Mouse (Mus musculus) adrenal gland, postnatal 14 days (tissue): ENCODE results near the gene Mapk11. TPM values are rescaled to one million over a fixed set of nuclear protein-coding genes. Genes with fewer than 3 reads are reported as not detected.

Experiments
- DNase-seq: peaks from one replicate; pipeline ENCODE4 v3.0.0; 2021; ENCODE audit warnings: mixed read lengths
- long read RNA-seq, 2 experiments: library from polyadenylated mRNA; stranded (forward); transcript quantifications; one replicate each; pipeline ENCODE4 v2.0.0; 2021
- total RNA-seq: library from RNA; stranded (reverse); gene quantifications from 2 replicates; pipeline ENCODE4 v1.2.3, GENCODE M21; 2021

Mapk11 gene
- total RNA-seq = 5.3 and 6.4 TPM in 2 replicates
- long read RNA-seq, experiment 1, transcript Mapk11-201 (12 exons, 2,461 nt) = major isoform, 5 of 8 reads
- long read RNA-seq, experiment 1, partial matches to known transcripts = 1 of 8 reads
- long read RNA-seq, experiment 1, other reads (novel, unspliced or antisense) = 2 of 8 reads
- long read RNA-seq, experiment 2, transcript Mapk11-201 (12 exons, 2,461 nt) = major isoform, 5 of 6 reads
- long read RNA-seq, experiment 2, partial matches to known transcripts = 0 of 6 reads
- long read RNA-seq, experiment 2, other reads (novel, unspliced or antisense) = 1 of 6 reads

DNA sequence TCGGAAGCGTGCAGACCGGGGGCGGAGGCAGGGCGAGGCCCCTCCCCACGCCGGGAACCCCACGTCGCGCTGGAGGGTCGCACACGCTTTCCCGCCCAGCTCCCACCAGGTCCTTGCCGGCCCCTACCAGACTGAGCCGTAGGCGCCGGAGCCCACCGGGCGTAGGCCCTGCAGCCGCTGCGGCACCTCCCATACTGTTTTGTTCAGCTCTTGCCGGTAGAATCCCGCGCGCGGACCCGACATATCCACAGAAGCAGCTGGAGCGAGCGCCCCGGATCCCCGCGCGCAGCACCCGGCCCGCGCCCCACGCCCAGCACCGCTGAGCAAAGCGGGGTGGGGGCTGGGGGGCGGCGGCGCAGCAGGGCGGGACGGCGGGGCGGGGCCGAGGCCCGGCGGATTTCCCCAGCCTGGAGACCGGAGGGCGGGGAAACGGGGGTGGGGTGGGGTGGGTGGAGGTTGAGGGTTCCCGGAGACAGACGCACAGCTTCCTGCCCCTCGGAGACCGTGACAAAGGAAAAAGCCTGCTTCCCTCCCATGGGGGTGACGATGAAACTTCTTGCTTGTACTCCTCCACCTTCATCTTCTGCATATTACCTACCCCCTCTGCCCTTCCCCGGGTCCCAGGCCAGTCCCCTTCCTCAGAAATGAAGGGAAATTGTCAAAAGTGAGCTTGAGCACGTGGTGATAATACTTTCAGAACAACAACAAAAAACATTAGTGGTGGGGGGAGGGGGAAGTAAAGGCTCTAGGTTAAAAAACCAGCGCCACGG lies at the start of gene Mapk11:
Gene Mapk11, minus strand, starts transcription at position 358 of the 770 bp plus-strand sequence.
- peak; percentile 49 for DNase-seq

DNA sequence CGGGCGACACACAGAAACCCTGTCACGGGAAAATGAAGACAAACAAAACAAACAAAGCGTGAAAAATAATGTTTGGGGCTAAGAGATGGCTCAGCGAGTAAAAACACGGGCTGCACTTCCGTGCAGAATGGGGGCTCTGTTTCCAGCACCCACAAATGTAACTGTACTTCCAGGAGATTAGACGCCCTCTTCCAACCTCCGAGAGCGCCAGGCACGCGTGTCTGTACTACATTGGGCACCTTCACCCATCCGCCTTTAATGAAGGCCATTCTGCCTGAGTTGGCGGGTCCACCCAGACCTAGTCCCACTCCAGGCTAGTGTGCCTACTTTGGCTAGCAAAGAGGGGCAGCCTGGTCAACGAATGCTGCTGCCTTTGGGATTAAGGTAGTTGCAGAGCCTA lies 47.6 kb upstream of the Mapk11 start:
- no peak for DNase-seq

DNA sequence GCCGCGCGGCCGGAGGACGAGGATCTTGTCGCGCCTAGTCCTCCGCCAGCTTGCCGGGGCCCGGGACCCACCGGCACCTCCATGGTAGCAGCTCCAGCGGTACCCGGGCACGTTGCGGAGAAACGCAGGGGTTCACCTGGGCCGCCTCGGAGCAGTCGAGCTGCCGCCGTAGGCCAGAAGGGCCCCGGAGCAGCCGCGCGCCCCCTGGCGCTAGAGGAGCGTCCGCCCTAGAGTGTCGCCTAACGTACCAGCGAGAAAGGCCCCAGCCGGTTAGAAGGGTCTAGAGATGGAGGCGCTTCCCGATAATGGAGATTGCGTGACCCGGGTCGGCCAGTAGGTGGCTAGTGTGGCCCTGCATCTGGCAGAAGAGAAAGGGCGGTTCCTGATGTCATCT lies 46.9 kb upstream of the Mapk11 start, which contains the start of gene Dennd6b:
Gene Dennd6b, minus strand, starts transcription at position 184 of the 394 bp plus-strand sequence.
- peak; percentile 98 for DNase-seq

DNA sequence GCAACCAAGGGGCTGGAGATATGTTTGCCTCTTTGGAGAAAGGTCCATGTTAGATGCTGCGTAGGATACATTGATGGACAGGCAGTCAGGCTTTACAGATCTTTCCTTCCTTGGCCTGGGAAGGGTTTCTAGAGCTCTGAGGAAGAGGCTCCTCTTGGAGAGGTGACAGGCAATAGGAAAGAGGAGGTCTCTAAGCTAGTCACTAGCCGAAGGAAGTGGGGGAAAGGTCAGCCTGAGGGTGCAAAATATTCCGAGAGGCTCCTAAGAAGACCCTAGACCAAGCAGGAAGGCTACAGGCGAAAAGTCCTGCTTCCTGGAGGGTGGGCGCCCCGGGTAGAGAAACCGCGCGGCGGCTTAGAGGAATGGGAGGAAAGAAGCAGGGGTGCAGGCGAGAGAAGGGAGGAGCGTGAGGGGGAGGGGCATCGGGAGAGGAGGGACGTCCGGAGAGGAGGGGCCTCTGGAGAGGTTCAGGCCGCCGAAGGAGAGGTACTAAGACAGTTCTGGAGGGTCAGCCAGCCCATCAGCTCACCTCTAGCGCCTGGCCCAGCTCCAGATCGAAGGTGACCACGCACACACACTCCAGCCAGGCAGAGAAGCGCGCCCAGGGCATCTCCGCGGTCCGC lies 46.4 kb upstream of the Mapk11 start:
- DNase-seq = peak; percentile 97

DNA sequence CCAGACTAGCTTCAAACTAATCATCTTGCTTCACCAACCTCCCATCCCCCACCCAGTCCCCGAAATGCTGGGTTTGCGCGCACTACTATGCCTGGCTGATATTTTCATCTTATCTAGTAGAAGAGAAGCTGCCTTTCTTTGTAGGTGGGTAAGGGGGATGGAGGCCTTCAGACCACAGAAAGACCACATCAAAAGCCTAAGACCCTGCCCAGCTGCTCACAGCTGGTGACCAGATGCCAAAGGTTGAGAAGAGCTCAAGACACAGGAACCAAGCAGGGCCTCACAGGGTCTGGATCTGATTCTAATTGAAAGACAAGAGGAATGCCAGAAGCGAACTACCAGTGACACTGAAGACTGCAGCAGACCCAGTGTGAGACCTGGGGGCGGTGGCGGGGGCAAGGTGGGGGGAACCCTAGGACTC lies 45.8 kb upstream of the Mapk11 start:
- DNase-seq = no peak

DNA sequence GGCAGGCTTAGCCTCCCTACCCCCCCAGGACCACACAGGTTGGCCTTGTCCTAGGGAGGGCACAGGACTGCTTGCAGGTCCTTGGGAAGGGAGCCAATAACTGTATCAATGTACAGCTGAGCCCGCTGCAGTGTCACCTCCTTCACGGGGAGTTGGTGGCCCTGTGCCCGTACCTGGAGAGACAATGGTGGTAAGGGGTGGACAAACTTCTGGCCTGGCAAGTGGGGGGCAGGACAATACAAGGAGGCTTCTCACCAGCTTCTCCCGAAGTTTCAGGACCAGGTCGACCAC lies 35.5 kb upstream of the Mapk11 start:
- peak; percentile 59 for DNase-seq

DNA sequence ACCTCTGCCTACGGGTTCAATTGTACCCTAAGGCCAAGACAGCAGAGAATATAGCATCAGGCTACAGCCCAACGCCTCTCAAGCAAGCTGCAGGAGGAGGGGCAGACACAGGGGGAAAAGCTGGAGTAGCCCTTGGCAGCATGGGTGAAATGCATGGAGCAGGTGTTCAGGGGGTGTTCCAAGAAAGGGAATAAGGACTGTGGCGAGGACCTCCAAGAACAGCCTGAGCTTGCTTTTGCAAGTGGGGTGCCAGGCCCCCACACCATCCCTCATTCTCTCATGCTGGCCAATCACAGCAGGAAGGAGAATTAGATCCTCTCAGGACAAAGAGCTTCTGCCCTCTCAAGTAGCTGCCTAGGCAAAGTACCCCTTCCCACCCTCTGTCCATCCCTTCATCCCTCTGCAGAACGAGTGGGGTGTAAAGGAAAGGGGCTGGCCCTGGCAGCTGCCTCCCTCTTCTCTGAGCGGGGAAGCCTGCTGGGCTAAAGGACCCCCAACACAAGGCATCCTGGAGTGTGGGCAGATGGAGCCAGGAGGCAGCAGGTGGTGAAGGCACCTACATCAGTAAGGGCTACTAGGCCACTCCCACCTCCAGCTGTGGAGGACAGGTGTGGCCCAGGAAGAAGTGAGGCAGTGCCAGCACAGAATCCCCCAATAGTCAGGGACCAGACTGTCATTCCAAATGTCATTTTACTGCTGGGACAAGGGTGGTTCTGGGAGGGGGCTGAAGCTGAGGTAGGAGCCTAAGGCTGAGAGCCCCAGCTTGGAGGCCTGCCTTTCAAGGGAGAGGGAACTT lies 34.9 kb upstream of the Mapk11 start:
- DNase-seq = no peak

DNA sequence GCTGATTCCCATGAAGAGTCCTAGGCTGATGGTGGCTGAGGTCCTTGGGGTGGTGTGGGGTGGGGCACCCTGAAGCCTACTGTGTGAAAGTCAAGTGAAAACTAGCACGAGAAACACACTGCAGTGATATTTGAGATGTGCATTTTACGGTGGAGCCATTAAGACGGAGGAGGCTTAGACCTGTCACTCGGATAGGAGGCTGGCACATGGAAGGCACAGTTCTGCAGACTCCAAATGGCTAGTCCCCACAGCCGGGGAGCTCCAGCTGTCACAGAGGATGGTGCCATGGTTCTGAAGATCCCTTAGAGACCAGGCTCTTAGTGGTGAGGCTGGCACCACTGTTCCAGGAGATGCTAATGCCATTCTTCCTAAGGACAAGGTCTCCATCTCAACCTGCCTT lies 33.4 kb upstream of the Mapk11 start:
- DNase-seq = no peak

DNA sequence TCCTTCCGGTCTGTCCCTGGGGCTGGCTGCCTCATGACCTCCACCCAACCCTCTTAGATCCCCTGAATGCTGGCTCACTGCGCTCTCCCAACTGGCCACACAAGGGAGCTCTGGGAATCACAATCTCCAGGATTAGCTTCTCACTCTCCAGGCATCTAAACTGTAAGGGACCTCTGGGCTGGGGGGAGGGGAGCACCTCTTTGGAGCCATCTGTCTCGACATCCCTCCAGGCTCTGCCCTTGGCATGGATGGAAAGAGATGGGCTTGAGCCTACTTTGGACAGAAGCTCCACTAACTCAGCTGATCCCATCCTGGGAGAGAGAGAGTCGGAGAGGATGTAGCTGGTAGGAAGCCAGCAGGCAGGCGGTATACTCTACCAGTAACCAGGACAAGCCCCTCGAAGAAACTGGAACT lies 32.9 kb upstream of the Mapk11 start:
- peak; percentile 64 for DNase-seq

DNA sequence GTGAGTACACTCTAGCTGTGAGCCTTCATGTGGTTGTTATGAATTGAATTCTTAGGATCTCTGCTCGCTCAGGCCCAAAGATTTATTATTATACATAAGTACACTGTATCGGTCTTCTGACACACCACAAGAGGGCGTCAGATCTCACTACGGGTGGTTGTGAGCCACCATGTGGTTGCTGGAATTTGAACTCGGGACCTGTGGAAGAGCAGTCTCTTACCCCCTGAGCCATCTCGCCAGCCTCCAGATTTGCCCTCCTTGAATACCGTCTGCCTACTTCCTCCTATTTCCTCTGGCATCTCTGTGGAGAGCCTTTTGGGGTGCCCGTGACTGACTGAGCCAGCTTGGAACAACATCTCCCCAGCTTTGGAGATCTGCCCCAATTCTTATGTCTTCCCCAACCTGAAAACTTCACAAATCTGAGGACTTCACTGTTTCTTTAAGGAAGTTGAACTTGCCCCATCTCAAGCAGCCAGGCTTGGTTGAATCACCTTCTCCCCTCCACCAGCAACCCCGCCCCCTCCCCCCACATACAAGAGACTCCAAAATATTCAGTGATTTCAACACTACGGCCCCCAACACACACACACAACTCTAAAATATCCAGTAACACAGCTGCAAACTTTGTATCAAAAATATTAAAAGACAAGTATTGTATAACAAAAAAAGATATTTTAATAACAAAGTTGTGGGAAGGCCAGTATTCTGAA lies 32.3 kb upstream of the Mapk11 start:
- no peak for DNase-seq

DNA sequence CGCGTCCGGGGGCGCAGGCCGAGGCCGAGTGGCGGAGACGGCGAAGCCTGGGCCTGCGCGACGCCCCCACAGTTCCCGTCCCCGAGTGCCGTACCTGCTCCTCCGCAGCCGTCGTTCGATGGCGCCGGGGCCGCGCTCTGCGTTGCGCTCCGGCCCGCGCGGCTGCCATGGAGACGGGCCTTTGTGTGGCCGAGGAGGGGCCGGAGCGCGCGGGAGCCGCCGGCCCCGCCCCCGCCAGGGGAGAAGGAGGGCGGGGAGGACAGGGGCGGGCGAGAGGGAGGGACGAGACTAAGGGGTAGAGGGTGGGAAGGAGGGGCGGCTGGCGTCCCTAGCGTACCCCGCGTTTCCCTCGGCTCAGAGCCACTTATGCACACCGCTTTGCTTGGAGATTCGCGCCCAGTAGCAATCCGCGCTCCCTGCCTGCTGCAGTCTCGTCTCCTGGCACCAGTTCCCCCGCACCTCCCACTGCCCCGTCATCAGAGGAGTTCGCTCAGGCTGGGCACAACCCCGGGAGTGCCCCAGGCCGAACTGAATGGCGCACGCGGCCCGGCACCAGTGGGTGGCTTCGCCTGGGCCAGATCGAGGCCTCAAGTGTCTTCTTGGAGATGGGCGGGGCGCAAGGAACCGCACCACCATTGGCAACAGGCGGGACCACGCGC lies 31.3 kb upstream of the Mapk11 start, which contains the start of gene Plxnb2:
Gene Plxnb2, minus strand, starts transcription at position 218 of the 659 bp plus-strand sequence.
- DNase-seq = peak; percentile 90

DNA sequence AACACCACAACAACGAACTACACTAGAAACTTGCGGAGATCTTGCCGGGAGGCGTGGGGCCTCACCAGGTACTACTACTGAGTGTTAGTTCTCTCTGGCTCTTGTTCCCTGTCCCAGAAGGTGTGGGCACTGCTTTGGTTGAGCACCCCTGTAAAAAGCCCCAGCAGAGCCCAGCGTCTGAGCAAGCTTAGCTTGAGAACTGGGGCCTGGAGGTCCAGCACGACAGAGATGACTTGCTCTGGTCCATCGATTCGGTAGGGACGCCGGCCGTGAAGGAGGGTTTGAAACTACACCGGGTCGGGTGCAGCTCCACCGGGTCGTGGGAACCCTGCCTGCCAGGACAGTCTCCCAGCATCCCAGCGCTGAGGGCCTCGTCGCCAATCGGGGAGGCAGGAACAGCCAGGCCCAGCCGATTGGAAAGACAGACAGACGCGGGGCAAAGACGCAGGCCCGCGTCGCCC lies 30.7 kb upstream of the Mapk11 start:
- DNase-seq = peak; percentile 63

DNA sequence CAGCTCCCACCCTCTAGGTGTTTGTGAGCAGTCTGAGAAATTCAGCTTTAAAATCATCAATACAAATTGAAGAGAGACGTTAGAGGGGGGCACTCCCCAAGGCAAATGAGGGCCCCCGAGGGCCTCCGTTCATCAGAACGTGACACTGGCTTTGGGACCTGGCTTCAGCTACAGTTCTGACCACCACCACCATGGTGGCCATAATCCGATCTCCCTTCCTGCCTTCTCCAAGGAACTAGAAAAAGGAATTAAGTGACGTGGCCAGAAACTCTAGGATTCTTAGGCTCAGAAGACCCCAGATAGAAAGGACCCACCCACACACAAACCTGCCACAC lies 30.2 kb upstream of the Mapk11 start:
- DNase-seq = no peak

DNA sequence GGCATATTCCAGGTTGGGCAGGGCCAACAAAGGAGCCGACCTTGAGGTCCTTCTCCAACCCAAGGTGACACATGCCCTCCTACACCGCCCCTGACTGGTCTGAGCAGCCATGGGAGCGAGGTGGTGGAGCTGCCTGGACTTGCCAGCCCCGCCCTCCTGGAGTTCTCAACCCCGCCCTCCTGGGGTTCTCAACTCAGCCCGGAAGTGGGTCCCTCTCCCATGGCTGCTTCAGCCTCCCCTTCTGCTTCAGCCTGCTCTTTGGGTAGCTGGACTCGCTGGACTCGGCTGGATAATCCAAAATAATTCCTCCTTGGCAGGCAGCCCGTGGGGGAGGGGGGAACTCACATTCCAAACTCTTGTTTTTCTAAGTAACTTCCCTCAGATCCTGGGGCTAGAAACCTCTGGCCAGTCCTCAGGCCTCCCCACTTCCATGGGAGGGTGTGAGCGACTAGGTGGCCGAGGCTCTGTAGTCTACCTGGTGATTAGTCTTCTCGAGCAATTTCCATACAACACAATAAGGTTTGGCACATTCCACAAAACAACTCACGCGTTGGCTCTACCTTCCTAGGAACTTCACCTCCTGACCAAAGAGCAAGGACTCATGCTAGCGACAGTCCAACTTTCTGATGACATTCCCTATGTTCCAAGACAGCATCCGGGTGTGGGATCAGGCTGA lies 29.7 kb upstream of the Mapk11 start:
- DNase-seq = peak; percentile 92

DNA sequence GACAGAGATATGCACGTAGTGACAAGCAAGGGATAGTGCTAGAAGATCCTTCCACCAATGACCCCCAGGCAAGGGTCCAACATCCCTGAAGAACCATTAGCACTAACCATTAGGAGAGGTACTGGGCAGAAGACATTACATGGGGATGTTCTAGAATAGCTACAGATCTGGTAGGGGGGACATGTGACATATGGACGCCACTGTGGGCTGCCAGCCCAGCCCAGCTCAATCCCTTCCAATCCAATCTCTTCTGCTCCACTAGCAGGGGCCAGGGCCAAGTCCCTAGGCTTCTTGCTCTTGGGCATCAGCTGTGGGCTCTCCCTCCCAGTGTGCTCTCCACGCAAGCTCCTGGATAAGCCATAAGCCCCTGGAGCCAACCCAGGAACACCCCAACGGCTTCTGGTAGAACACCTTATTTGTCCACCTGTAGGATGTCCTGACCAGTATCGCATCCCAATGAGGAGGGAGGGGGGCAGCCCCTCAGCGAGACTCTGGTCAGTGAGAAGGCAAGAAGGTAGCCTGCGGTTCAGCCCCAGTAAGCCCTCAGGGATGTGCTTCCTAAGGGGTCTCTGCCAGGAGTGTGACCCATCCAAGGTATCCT lies 28.9 kb upstream of the Mapk11 start:
- DNase-seq = peak; percentile 16

DNA sequence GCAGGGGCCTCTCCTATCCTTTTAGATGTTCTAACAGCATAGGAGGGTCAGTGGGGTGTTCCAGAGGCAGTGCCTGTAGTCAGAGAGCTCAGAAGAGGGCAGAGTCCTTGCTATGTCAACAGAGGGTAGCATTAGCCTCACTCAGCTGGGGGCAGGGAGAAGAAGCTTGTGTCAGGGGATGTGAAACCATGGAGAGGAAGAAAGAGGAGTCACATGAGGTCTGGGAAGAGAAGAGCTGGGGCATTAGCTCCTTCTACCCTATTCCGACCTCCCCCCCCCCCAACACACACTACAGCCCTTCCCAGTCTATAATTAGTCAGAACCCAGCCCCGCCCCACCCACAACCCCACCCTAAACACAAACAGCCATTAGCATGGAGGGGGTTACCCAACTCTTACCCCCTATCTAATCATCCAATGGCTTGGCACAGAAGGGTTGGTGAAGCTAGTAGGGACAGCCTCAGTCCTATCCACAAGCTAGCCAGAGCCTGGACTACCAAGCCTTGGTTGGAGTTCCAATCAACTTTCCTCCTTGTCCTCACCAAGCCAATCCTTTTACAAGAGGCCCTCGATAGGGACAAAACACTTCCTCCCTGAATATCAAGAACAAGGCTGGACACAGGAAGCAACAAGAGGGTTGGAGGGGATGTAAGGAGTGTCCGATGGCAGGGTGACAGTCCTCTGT lies 28.3 kb upstream of the Mapk11 start:
- DNase-seq = no peak

DNA sequence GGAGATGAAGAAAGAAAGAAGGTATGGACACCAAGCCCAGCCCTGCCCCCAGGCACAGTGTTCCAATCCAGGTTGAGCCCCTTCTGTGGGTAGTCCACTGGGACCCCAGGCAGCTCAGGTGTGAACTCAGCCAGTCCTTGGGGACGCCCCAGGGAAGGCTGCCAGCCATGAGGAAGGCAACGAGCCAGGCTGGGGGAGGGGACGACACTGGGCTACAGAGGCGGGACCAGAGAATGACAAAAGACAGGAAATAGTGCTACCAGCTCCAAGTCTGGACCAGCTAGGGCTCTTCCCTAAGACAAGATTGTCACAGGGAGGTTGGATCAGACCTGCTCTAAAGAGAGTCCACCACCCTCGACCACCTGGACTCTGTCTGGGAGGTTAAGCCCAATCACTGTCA lies 27.7 kb upstream of the Mapk11 start:
- peak; percentile 94 for DNase-seq

DNA sequence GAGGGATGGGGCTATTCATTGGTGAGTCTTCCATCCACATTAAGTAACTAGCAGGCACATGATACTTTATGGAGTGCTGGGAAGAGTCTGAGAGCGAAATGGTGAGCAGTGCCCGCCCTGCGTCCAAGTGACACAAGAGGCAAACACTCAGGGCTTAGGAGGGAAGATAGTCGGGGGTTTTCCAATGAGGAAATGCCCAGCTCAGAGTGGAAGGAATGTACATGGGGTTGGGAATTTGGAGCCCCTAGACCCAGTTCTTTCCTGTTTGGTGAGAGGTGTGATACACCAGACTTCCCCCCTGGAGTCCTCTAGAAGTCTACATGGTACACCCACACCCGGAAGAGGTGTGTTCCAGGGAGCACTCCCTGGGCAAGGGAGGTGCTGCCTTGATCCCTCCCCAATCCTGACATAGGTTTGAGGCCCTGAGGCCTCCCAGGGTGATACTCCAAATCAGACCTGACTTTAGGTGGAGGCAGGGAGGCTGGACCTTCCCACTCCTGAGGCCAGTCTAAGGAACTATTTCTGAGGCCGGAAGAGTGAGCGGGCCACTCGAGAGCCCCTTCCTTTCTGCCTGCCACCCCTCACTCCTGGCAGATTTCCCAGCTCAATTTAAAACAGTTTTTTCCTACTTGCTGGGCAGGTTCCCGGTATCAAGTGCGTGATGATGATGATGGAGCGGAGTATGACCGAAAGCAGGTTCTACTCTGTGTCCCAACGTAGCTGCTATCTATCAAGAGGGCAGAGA lies 26.2 kb upstream of the Mapk11 start:
- no peak for DNase-seq

DNA sequence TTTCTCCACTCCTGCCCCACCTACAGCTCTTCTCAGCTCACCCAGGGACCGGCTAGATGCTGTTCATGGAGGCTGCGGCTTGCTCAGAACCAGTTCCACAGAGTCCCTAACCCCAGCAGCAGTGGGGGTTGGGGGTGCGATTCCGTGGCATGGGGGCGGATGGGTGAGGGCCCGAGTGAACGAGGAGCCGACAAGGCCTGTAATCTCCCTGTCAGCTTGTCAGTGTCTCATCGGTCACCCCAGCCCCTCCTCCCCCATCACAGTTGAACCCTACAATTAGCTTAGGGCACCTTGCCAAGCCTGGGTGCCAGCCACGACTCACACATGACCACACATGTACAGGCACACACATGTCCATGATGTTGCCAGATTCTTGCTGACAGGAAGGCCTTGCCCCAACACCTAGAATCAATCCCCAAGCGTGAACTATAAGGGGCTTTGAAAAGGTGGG lies 25.5 kb upstream of the Mapk11 start:
- DNase-seq = no peak
